Mouse (Mus musculus): ENCODE results near the gene Sbf2.

The Sbf2 gene

DNA sequence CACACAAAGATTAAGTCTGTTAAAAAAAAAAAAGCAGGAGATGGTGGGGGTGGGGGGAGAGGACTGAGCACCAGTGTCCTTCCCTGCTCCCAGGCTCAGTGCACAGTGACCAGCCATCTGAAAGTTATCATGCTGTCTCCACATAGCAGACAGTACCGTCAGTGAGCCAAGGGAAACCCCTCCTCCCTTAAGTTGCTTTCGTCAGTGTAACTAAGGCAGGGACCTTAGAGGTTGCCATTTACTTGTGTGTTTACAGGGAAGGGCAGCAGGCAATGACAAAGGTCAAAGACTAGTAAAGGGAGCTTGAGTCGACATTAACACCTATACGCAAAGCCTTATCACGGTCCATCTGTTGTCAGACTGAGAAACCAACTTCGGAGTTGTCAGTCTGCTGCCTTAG is 311.8 kb downstream of the Sbf2 start:
- no peak for DNase-seq

DNA sequence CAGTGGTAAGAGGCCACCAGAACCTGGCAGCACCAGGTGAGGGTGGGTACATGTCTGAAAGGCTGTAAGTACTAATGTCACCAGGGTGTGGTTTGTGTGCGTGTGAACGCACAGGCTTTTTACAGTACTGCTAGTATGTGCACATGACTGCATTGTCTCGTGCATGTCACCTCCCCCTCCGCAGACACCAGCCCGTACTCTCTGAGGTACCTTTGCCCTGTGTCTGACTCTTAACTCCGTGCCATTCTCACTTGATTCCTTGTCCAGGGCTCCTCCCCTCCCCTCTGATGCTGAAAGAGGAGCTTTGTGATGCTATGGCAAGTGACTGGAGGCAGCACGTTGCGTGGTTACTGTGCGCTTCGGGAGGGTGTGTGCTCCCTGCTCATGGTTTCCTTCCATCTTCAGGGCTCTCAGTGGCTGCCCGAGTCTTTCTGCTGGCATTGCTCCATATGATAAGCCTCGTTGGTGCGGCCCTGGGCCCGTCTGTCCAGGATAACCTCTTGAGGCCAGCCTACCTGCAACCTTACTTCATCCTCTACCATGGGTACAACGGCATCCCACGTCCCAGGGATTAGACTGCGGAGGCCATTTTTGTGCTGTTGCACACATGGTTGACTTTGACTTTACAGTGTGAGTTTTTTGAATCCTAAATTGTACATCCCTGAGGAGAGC is 315.8 kb downstream of the Sbf2 start:
- peak in 1 of 2 experiments; percentile 19 for DNase-seq

DNA sequence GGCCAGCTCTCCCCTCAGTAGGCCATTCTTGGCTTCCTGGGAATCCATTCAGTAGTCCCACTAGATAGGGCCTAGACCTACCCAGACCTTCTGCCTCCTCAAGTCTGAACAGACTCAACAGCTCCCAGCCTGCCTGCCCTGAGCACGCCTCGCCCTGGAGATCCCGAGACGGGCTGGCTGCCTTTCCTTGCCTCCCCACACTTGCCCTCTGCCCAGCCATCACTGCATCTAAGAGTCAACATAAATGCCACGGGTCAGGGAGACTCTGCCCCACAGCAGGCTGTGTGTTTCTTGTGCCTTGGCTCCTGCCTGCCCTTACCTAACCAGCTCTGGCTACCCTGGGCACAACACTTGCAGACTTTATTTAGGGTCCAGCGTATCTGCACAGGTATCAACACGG is 316.6 kb downstream of the Sbf2 start:
- DNase-seq, result no peak

DNA sequence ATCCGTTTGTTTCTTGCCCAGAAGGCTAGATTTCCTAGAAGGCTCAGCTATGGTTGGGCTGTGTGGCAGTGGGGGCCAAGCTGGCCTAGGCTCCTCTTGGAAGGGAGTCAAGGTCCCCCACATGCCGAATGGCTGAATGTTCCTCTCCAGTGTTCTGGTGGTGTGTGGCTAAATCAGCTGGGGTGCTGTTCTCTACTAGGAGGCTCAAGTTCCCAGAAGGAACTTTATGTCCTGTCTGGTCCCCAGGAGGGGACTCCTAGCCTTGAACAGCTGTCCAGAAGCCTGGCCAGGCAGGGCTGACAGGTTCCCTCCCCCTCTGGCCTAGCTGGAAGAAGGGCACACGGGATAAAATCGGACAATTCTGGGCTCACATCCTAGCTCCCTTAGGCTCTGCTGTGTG is 317.1 kb downstream of the Sbf2 start:
- DNase-seq, result no peak

DNA sequence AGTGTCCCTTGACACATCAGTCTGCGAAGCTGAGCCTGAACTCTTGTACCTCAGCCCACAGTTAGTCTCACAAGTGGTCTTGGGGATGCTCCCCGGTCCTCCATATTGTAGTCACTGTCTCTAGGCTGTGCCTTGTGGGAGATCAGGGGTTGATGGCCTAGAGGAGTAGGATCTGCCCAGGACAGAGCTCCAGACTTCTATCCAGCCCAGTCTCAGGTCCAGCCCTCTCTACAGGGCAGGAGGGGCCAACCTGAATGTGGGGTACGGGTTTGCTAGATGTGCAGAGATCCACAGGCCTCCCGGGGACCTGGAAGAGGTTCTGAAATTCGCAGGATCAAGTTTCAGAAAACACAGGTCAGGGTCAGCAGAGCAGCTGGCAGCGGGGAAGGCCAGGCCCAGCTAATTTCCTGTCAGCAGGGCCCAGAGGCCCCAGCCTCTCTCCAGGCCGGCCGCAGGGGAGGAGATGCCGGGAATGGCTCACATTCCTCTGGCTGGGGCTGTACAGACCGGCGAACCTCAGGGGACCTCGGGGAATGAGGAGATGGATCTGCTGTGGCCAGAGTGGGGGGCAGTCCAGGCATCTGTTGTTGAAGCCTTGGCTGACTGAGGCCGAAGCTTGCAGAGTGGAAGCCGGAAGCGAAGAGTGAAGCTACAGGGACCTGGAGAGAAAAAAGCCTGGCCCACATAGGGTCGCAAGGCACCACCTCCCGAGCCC is 317.7 kb downstream of the Sbf2 start:
- peak; percentile 77 to 92 for DNase-seq

DNA sequence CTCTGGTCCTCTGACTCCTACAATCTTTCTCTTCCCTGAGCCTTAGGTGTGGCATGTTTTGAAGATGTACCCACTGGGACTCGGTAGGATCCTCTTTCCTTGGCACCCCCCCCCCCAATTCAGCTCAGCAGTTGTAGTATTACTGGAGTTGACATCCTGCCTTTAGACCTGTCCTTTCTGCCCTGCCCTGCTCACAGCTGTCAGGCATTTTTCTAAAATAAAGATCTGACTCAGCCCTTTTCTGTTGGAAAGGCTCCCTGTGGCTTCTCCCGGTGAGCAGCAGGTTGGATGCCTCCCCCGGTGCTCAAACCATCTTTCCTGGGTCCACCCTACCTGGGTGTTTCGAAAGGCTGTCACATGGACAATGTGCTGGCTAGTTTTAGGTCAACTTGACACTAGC is 325.1 kb downstream of the Sbf2 start:
- DNase-seq, result no peak

DNA sequence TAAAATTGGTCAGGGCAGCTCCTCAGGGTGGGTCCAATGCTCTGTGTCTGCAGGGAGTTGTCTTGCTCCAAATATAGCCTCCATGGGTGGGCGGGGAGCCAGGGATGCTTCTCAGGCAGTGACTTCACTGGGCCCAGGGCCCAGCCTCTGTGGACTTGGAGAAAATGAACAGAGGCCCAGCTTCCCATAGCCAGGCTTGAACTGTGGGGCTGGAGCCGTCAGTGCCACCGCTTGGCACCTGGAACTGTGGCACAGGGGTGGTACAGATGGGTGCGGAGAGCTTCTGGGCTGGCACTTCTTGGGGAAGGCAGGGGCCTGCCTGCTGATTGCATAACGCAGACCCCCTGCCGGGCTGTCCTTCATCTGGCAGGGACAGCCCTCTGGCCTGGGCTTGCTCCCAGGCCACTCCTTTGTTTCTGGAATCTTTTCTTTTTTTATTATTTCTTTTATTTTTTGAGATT is 326.0 kb downstream of the Sbf2 start:
- peak; percentile 81 to 89 for DNase-seq

- peak in 1 of 2 experiments; percentile 42 for DNase-seq
Measured at GRCm38 (mm10) chr7:110288191-110288604, 326.5 kb downstream of the Sbf2 start.

DNA sequence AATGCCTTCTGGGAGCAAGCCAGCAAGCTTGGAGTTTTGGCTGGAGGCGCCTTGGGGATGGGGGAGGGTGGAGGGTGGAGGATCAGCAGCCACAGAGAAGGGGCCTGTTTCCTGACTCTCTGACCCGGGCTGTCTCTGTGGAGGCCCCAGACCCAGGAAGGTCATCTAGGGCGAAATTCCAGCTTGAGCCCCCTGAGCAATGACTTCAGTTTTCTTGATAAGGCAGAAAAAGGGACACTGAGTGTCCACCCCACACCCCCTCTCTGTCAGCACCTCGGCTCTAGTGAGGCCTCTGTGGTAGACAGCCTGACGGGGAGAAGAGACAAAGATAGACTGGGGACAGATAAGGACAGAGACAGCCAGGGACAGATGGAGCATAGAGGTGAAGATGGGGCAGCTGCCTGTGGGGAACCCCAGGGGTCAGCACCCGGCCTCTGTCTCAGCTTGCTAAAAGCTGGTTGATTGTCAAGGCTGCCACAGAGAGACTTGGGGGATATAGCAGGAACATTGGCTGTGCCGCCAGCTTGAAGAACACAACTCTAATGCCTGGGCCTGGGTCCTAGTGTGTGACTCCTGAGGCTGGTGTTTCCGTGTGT is 327.1 kb downstream of the Sbf2 start:
- DNase-seq, result peak; percentile 58

GRCm38 (mm10) chr7:110286838-110287475 is 327.8 kb downstream of the Sbf2 start:
- DNase-seq, result peak; percentile 83 to 86

DNA sequence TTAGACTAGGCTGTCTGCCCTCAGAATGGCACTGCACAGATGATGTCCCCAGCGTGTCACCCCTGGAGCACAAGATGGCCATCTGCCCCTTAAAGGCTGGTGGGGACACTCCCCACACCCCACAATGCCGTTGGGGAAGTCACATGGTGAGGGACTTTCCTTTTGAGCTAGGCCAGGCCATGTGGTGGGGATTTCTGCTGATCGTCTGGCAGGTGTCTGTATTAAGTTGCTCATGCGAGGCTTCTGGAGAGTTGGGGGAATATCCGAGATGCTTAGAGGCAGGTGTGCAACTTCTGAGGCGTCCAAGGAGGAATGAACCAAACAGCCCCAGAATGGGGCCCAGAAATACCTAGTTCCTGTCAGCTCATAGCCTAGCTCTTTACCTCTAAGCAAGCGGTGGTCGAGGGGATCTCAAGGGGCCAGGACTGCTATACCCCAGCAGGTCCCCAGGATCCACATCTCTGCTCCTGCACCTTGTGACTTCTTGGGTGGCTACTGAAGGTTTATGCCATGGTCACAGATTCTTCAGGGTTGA is 328.5 kb downstream of the Sbf2 start:
- DNase-seq, result no peak

GRCm38 (mm10) chr7:110285849-110286151 is 328.9 kb downstream of the Sbf2 start:
- no peak for DNase-seq

- DNase-seq, result no peak
Measured at GRCm38 (mm10) chr7:110285076-110285848, 329.5 kb downstream of the Sbf2 start.

DNA sequence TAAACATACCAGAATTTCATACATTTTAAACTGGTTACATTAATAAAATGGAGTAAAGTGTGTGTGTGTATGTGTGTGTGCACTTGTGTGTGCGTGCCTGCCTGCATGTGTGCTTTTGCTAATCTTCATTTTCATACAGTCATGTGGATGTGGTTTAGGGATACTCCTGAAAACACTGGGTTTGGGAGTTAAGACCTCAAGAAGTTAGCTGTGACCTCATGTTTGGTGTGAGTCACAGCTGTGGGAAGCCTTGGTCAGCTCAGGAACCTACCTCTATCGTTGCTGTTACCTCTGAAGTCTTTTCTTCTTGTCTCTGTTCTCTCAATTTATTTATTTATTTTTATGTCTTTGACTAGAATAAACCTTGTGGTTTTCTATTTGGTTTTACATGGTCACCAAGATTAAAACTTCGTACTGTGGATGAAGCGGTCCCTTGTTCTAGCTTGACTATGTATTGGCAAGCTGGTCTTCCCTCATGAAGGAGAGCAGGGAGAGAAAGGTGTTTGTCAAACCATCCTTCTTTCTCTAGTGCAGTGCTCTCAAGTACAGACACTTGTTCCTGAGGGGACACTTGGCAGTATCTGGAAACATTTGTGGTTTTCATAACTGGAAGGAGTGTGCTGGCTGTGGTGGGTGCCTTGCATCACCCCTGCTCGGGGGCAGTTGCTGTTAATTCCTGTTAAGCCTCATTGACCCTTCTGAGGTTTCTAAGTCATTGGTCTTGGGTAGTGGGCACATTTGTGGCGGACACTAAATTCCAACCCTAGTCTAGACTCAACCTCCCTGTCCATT is 331.0 kb downstream of the Sbf2 start:
- DNase-seq, result no peak

- no peak for DNase-seq
Measured at GRCm38 (mm10) chr7:110282797-110283196, 331.9 kb downstream of the Sbf2 start.

- DNase-seq, result no peak
Measured at GRCm38 (mm10) chr7:110281435-110282256, 333.1 kb downstream of the Sbf2 start.

DNA sequence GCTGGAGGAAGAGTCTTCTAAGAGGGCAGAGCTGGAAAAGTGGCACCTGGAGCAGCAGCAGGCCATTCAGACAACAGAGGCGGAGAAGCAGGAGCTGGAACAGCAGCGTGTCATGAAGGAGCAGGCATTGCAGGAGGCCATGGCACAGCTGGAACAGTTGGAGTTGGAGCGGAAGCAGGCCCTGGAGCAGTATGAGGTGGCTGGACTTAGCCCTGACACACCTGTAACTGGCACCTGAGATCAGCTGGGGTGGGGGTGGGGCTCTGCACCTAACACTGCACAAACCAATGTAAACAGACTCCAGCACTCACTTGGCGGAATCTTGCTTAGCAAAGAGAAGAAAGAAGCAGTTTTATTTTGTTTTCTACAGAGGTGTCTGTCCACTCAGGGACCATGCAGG is 335.5 kb downstream of the Sbf2 start:
- no peak for DNase-seq

GRCm38 (mm10) chr7:110277734-110278245 is 336.9 kb downstream of the Sbf2 start:
- no peak for DNase-seq

GRCm38 (mm10) chr7:110272434-110272833 is 342.3 kb downstream of the Sbf2 start:
- no peak for DNase-seq

DNA sequence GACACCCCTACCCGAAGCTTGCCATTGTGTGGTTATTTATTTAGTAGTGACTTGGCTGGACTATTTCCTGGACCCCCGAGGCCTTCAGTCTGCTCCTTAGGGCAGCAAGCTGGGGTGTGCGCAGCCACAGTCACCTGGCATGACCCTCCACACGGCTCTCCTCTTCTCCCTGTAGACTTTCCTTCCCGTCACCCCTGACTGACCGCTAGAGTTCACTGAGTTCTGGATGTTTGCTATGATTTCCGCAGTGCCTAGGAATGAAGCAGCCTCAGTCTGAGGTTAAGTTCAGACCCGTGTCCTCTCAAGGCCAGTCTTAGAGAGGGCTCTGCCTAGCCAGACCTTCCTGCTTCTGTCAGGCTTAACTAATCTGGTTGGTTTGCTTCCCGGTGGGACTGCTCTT is 342.9 kb downstream of the Sbf2 start:
- no peak for DNase-seq

- no peak for DNase-seq
Measured at GRCm38 (mm10) chr7:110270455-110270854, 344.3 kb downstream of the Sbf2 start.
